Mouse (Mus musculus) lung, postnatal 14 days (tissue): Measurements from ENCODE around the gene Qrich1.
"Not testable (repeated sequence)": the region's sequence is repeated elsewhere in the genome, so short reads cannot be mapped to it uniquely, and the experiment has no call there.

Experiments used
- DNase-seq: peaks from one replicate; pipeline ENCODE4 v3.0.0; 2021

The Qrich1 gene

DNA sequence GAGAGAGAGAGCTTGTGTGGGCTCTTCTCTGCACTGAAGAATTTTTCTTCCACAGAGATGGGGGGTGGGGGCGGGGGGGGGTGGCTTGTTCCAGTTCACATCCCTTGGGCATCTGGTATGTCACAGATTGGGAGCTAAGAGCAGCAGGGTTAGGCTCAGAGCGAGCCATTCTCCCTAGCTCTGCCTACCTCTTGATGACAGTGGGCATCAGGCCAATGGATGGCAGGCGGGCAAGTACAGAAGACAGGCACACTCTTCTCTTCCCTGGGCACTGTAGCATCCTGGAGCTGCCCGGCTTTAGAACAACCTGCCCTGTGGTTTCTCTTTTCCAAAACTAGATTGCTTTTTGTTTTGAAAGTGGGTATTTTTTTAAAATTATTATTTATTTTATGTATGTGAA lies 74.9 kb downstream of the Qrich1 start:
- DNase-seq: no peak

DNA sequence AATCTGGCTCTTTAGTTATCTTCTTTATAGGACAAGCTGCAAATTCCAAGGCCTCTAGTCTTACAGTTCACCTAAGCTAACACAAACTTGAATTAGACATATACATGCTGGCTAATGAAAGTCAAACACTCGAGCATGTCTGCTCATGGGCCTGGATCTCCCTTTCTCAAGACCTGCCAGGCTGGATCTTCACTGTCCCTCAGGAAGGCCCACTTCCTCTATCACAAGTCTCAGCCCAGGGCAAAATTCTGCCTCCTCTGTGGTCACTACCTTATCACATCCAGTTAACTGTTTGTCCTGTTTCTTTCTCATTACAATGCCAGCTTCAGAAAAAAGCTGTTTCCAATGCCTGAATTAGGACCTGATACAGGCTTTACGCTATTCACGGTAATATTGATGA lies 77.7 kb downstream of the Qrich1 start:
- DNase-seq: no peak

GRCm38 (mm10) chr9:108596998-108597764 lies 80.6 kb downstream of the Qrich1 start, which contains the start of gene P4htm:
Gene P4htm (minus strand): TSS chr9:108597667.
- DNase-seq: peak; percentile 66

DNA sequence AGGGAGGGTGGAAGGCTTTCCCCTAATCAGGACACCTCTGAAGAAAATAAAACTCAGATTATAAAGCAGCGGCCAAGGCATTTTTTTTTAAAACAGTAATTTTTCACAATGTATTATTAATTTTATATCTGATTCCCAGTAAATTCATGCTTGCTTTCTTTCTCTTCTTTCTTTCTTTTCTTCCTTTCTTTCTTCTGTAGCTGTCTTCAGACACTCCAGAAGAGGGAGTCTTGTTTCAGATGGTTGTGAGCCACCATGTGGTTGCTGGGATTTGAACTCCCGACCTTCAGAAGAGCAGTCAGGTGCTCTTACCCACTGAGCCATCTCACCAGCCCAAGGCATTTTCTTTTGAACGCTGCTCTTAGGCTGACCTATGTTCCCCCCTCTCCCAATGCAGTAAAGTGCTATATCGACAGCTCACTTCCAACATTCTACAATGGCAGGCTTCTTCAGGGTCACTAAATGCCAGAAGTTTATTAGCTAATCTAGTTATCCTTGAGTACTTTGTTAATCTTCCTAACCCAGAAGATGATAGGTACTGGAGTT lies 82.5 kb downstream of the Qrich1 start:
- DNase-seq: no peak

DNA sequence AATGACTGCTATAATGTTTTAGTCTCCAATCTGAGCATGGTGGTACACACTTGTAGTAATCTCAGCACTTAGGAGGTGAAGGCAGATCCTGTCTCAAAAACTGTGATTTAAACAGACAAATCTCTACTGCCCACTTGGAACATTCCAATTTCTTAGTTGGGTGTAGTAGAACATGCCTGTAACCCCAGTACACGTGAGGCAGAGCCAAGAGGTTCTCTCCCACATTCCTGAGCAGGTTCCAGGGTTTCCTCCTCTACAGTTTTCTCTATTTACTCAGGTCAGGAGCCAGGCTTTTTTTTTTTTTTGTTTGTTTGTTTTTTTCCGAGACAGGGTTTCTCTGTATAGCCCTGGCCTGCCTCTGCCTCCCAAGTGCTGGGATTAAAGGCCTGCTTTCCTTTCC lies 83.4 kb downstream of the Qrich1 start:
- DNase-seq: peak; percentile 22

GRCm38 (mm10) chr9:108601986-108602385 lies 85.4 kb downstream of the Qrich1 start:
- no peak for DNase-seq

DNA sequence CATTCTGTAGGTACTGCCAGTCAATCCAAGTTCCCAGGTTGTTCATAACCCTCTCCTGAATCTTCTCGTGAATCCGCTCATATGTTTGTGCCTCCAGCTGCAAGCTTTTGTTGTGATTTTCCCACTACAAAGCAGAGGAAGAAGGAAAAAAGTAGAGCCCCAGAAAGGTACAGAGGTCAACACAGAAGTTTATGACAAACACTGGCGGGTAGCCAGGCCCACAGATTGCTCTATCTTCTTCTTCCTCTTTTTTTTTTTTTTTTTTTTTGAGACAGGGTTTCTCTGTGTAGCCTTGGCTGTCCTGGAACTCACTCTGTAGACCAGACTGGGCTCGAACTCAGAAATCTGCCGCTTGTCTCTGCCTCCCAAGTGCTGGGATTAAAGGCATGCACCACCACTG lies 91.3 kb downstream of the Qrich1 start:
- not testable (repeated sequence) for DNase-seq

DNA sequence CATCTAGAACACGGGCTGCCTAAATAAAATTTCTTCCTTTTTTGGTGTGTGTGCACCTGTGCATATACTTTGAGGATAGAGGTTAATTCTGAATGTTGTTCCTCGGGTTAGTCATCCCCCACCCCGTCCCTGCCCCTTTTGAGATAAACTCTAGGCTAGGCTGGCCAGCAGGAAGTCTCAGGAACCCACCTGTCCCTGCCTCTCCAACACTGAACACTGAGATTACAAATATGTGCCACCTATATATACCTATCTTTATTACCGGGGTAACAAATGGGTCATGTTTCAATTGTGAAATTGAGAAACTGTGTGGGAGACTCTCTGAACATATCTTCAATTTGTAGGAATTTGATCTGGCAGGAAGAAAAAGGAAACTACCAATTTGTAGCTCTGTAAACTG lies 92.3 kb downstream of the Qrich1 start:
- no peak for DNase-seq
